Mouse (Mus musculus) yolk sac, embryonic 10.5 days (tissue): Measurements from ENCODE around the gene Ephx4.
"Not testable (repeated sequence)": the region's sequence is repeated elsewhere in the genome, so short reads cannot be mapped to it uniquely, and the experiment has no call there.

Experiments used
- DNase-seq: peaks from one replicate; pipeline ENCODE4 v3.0.0-alpha.2; 2017; ENCODE audit warnings: low spot score

Gene Ephx4

GRCm38 (mm10) chr5:107402436-107402835 lies at the start of gene Ephx4:
Ephx4 (plus strand) TSS chr5:107402736.
- DNase-seq = no peak

GRCm38 (mm10) chr5:107353981-107354380 lies 48.6 kb upstream of the Ephx4 start:
- no peak for DNase-seq

- DNase-seq = no peak
These were observed 46.7 kb upstream of the Ephx4 start for GRCm38 (mm10) chr5:107355801-107356200.

GRCm38 (mm10) chr5:107357723-107358122 lies 44.8 kb upstream of the Ephx4 start:
- DNase-seq = no peak

GRCm38 (mm10) chr5:107359395-107360053 lies 43.0 kb upstream of the Ephx4 start:
- DNase-seq = peak; percentile 95

GRCm38 (mm10) chr5:107360054-107360730 lies 42.3 kb upstream of the Ephx4 start:
- no peak for DNase-seq

GRCm38 (mm10) chr5:107370040-107370439 lies 32.5 kb upstream of the Ephx4 start:
- DNase-seq = no peak

GRCm38 (mm10) chr5:107371335-107371734 lies 31.2 kb upstream of the Ephx4 start:
- no peak for DNase-seq

- DNase-seq = no peak
These were observed 29.3 kb upstream of the Ephx4 start for GRCm38 (mm10) chr5:107373256-107373655.

- not testable (repeated sequence) for DNase-seq
These were observed 16.1 kb upstream of the Ephx4 start for GRCm38 (mm10) chr5:107386448-107386847.

- DNase-seq = no peak
These were observed 14.7 kb upstream of the Ephx4 start for GRCm38 (mm10) chr5:107387788-107388187.

- DNase-seq = no peak
These were observed 13.2 kb upstream of the Ephx4 start for GRCm38 (mm10) chr5:107389373-107389772.

- DNase-seq = no peak
These were observed 8.1 kb upstream of the Ephx4 start for GRCm38 (mm10) chr5:107394437-107394836.

GRCm38 (mm10) chr5:107403011-107403946 lies 743 bp downstream of the Ephx4 start:
- DNase-seq = peak; percentile 12

GRCm38 (mm10) chr5:107403947-107404684 lies 1.6 kb downstream of the Ephx4 start:
- DNase-seq = no peak

GRCm38 (mm10) chr5:107405361-107405760 lies 2.8 kb downstream of the Ephx4 start:
- no peak for DNase-seq

- DNase-seq = no peak
These were observed 7.8 kb downstream of the Ephx4 start for GRCm38 (mm10) chr5:107410305-107410704.

- DNase-seq = no peak
These were observed 8.8 kb downstream of the Ephx4 start for GRCm38 (mm10) chr5:107411326-107411725.

- DNase-seq = no peak
These were observed 9.7 kb downstream of the Ephx4 start for GRCm38 (mm10) chr5:107412285-107412684.

- no peak for DNase-seq
These were observed 12.6 kb downstream of the Ephx4 start for GRCm38 (mm10) chr5:107415098-107415497.

GRCm38 (mm10) chr5:107421676-107422075 lies 19.1 kb downstream of the Ephx4 start:
- DNase-seq = no peak

GRCm38 (mm10) chr5:107431249-107431648 lies 28.7 kb downstream of the Ephx4 start, which contains the start of gene Lpcat2b:
Lpcat2b (plus strand) TSS chr5:107431549.
- DNase-seq = no peak
